Mouse (Mus musculus) thymus, postnatal 10 days (tissue): ENCODE results near the gene Cfap57.
"Not testable (repeated sequence)": the region's sequence is repeated elsewhere in the genome, so short reads cannot be mapped to it uniquely, and the experiment has no call there.

Experiments used
- DNase-seq, 2 experiments: peaks; one replicate each; pipeline ENCODE4 v3.0.0; 2021; ENCODE audit warnings: low spot score in 2 of 2

Cfap57 gene

GRCm38 (mm10) chr4:118518208-118518607 is 102.4 kb downstream of the Cfap57 start:
- DNase-seq: no peak

- no peak for DNase-seq
Measured at GRCm38 (mm10) chr4:118517497-118518146, 103.0 kb downstream of the Cfap57 start.

GRCm38 (mm10) chr4:118516699-118517496 is 103.7 kb downstream of the Cfap57 start:
- DNase-seq: no peak

GRCm38 (mm10) chr4:118509050-118509449 is 111.5 kb downstream of the Cfap57 start:
- no peak for DNase-seq

GRCm38 (mm10) chr4:118507171-118507570 is 113.4 kb downstream of the Cfap57 start:
- not testable (repeated sequence) for DNase-seq

- no peak for DNase-seq
Measured at GRCm38 (mm10) chr4:118505551-118505950, 115.0 kb downstream of the Cfap57 start.
